Mouse (Mus musculus) right cerebral cortex, adult 18-20 months (tissue): ENCODE data around the gene Heatr5b.
A peak's percentile ranks its signal among the peaks of the same experiment; 100 is the strongest.
"Not testable (repeated sequence)": the region's sequence is repeated elsewhere in the genome, so short reads cannot be mapped to it uniquely, and the experiment has no call there.

Source experiments
- DNase-seq: peaks from one replicate; pipeline ENCODE4 v3.0.0; 2022; ENCODE audit warnings: mixed read lengths

Heatr5b gene

GRCm38 (mm10) chr17:78834856-78835835 lies at the start of gene Heatr5b, which contains the start of gene Gpatch11:
Gene Heatr5b (minus strand): TSS chr17:78835364.
Gene Gpatch11 (plus strand): TSS chr17:78835567.
- DNase-seq: peak; percentile 98

- DNase-seq: no peak
Observed at GRCm38 (mm10) chr17:78883291-78883690, 48.1 kb upstream of the Heatr5b start.

GRCm38 (mm10) chr17:78882401-78883112 lies 47.4 kb upstream of the Heatr5b start, which contains the start of gene Eif2ak2:
Gene Eif2ak2 (minus strand): TSS chr17:78882573.
- peak; percentile 57 for DNase-seq

GRCm38 (mm10) chr17:78881878-78882304 lies 46.7 kb upstream of the Heatr5b start:
- DNase-seq: no peak

- no peak for DNase-seq
Observed at GRCm38 (mm10) chr17:78873886-78874285, 38.7 kb upstream of the Heatr5b start.

DNA sequence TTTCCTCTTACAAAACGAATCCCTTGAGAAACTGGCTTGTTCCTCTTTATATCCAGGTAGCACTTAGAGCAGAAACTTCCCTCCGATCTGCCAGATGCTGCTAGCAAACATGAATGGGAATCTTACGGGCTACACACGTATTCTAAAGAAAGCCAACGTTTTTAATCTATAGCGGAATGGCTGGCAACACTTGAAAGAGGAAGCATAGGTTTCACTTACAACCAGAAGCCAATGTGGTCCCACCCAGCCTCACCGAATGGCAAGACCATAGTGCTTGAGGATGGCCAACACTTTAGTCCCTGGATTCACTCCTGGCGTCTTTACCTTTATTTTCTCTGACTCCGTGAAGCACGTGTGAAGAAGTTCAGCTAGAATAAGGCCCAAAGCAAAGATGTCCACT lies 21.1 kb upstream of the Heatr5b start:
- DNase-seq: no peak

- no peak for DNase-seq
Observed at GRCm38 (mm10) chr17:78842271-78842928, 7.2 kb upstream of the Heatr5b start.

DNA sequence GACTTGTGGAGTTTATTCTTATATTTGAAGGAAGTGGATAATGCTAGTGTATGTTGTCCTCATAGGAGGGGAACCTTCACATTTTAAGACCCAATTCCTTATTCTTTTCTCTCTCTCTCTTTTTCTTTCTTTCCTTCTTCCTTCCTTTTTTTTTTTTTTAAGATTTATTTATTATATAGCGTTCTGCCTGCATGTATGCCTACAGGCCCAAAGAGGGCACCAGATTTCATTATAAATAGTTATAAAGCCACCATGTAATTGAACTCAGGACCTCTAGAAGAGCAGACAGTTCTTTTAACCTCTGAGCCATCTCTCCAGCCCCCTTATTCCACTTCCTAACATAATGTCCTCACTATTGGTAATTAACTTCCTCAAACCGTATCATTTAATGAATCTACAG lies 892 bp upstream of the Heatr5b start:
- no peak for DNase-seq

DNA sequence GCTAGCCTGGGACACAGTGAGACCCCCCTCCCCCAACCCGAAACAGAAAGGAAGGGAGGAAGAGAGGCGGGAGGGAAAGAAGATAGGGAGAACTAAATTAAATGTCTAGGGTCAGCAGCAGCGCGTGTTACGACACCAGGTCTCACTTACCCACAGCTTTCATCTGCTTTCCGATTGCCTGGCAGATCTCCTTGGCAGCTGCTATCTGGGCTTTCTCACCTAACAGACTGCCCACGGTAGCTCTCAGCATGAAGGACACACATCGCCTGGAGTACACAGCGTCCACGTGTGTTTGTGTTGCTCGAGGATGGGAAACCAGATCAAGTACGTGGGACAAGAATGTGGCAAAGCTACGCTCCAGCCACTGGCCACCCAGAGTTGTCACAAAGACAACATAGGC lies 10.8 kb downstream of the Heatr5b start:
- no peak for DNase-seq

- DNase-seq: no peak
Observed at GRCm38 (mm10) chr17:78809582-78809981, 25.6 kb downstream of the Heatr5b start.

DNA sequence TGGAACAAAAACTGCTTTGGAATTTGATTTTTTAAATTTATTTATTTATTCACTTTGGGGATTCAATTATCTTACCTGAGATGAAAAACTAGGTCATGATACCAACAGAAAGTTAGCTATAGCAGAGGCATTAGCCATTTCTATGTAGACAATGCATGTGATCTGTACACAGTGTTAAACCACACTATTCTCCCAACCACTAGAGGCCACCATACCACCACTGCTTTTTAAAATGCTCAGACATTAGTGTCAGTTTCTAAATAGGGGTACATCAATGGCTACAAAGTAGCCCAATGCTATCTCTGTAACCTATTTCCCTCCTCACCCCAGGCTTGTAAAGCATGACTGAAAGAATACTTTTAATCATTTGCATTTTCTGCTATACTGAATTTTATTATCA lies 26.1 kb downstream of the Heatr5b start:
- DNase-seq: no peak

- no peak for DNase-seq
Observed at GRCm38 (mm10) chr17:78797222-78797621, 37.9 kb downstream of the Heatr5b start.

DNA sequence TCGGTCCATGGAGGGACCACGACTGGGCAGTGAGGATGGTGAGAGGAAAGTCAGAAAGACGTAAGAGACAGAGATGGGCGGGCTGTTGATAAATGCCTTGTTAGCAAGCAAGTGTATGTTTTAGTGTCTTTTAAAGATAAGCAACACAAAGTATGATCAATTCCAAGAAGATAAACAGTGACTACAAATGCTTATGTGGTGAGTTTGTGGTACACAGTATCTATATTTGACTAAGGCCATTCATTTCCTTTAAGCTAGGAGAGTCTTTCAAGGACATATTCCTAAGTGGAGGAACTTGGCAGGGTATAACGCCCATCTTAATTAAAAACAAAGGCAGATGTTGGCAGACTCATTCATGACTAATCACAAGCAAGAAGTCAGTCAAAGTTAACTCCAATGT lies 40.8 kb downstream of the Heatr5b start:
- no peak for DNase-seq

DNA sequence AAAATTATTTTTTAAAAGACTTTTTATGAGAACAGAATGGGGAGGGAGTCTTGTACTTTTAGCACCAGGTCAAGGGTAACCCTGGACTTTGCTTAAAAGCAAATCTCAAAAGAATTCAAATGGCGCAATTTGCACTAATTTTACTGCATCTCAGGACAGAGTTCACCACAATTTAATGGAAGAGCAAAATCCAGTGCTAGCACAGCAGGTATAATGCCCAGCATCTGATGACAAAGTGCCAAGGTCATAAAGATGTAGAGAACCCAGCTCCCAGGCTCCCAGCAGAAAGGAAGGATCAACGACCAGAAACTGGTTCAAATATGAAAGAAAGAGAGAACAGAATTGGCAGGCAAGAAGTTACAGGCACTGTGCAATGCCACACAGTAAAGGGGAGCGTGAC lies 43.0 kb downstream of the Heatr5b start:
- DNase-seq: no peak

GRCm38 (mm10) chr17:78791690-78792070 lies 43.5 kb downstream of the Heatr5b start:
- no peak for DNase-seq

DNA sequence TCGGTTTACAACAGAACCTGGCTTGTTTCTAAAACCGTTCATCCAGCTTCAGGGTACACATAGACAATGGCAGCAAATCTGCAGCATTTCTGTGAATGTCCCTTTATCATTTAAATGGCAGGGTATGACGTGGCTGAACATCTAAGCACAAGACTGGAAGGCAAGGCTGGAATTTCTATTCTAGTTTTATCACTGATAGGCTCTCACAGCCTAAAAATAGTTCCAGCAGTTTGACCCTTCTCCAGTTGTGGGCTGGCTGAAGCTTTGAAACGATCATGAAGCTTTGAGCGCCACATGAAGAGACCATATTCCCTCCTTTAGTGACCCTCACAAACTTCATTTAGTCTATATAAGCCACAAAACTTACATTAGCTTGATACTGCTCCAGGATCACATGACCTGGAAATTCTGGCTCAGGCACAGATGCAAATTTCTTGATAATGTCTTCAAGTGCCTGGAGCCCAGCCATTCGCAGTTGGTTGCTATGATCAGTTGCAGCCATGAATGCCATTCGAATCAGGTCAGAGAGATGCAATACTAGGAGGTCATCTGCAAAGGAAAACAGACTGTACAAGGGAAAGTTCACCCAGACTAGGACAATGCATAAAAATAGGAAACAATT lies 44.0 kb downstream of the Heatr5b start:
- DNase-seq: no peak

- not testable (repeated sequence) for DNase-seq
Observed at GRCm38 (mm10) chr17:78788273-78788672, 46.9 kb downstream of the Heatr5b start.

DNA sequence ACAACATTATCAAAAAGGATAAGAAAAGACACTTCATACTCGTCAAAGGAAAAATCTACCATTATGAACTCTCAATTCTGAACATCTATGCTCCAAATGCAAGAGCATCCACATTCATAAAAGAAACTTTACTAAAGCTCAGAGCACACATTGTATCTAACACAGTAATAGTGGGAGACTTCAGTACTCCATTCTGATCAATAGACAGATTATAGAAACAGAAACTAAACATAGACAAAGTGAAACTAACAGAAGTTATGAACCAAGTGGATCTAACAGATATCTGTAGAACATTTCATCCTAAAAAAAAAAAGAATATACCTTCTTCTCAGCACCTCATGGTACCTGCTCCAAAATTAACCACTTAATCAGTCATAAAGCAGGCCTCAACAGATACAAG lies 56.4 kb downstream of the Heatr5b start:
- no peak for DNase-seq

DNA sequence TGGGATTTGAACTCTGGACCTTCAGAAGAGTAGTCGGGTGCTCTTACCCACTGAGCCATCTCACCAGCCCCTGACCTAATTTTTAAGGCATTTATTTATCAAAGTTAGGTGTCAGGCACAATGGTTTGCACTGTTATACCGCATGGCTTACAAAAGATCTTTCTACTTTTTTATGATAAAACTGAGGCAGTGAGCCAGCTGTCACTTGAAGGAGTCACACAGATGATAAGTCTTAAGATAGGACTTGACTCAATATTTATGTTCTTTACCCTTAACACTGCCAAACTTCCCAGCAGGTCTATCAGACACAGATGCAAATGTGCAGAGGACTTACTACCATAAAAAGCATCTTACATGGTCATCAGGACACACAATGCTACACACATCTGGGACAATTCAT lies 62.8 kb downstream of the Heatr5b start:
- no peak for DNase-seq

- no peak for DNase-seq
Observed at GRCm38 (mm10) chr17:78770932-78771331, 64.2 kb downstream of the Heatr5b start.

- no peak for DNase-seq
Observed at GRCm38 (mm10) chr17:78769341-78769740, 65.8 kb downstream of the Heatr5b start.

DNA sequence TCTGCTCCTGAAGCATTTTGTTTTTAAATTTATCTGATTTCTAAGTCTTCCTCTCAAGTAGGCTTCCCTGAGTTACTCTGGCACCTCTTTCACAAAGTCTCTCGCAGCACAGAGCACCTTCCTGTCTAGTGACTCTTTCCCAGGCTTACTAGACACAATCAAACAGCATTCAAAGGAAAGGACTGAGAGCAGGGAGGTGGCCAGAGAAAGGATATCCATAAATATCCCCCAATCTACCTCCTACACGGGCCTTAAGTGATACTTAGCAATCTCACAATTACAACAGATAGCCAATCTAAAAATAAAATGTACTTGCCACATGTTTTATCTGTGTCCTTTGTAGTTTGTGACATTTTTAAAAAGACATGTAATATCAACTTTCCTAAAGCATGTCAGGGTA lies 66.2 kb downstream of the Heatr5b start:
- no peak for DNase-seq

- peak; percentile 49 for DNase-seq
Observed at GRCm38 (mm10) chr17:78767546-78767945, 67.6 kb downstream of the Heatr5b start.
